Mouse (Mus musculus): ENCODE data around the gene Pank4.

The Pank4 gene

DNA sequence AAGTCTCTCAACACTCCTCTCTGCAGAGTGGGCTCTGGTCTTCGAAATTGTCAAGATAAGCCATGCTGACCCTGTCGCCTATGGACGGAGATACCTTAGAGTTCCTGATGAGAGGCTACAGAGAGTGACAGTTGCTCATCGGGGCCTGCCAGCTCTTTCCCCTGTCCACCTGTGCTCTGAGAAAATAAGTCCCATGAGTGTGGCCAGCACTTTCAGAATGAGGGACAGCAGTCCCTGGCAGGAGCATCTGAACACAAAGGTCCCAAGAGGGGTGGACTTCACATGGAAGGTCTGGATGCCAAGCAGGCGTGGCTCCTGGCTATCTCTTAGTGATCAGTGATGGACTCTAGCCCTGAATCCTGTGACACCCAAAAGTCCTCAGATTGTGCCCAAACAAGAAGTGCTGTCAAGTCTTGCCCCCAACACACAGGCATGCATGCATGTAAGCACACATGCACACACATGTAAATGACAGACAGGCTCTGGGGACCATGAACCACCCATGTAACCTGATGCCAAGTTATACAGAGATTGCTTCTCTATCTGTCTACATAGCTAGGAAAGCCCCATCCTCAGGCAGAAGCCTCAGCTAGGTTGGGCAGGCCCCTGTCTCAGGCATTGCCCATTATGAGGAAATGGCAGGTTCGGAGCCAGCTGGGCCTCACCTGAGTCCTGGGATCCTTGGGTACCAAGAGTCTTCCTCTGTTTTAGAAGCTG lies 20.4 kb upstream of the Pank4 start:
- DNase-seq (ENCODE audit: low read depth, low spot score) = no peak

DNA sequence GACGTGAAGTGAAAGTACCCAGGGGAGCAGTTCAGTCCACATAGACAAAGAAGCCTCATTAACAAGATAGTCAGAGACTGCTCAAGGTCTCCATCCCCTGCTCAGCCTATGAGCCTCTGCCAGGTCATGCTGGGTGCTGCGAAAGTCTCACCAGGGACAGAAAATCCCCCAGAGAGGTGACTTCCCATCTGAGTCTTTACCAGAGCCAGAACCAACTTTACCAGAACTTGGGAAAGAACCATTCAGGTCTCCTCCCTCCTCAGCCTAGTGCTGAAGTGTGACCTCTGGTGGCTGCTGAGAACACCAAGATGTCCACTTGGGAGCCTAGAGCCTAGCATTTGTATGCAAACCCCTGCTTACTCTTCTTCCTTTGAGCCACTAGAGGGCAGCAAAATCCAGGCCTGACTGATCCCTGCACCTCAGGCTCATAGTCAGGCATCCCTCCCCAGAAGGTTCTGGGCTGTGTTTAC lies 19.8 kb upstream of the Pank4 start:
- peak; percentile 76 for DNase-seq (ENCODE audit: low read depth, low spot score)

DNA sequence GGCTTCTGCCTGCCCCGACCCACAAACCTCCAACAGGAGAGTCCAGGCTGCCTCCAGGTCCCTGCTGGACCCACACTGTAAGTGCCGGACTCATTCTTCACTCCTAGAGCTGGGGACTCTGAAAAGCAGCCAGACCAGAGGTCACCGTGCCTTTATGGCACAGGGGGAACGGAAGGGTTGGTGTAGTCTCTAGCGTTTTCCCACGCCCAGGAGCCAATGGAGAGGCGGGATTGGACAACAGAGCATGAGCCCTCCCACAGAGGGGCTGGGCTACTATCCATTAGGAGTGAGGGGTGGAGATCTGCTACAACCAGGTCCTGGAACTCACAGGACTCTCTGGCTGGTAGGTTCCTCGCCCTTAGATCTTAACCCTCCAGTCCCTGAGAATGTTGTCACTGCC lies 17.6 kb upstream of the Pank4 start:
- no peak for DNase-seq (ENCODE audit: low read depth, low spot score)

- peak; percentile 61 for DNase-seq (ENCODE audit: low read depth, low spot score)
Measured at GRCm38 (mm10) chr4:154948066-154948939, 15.6 kb upstream of the Pank4 start.

- DNase-seq (ENCODE audit: low read depth, low spot score) = no peak
Measured at GRCm38 (mm10) chr4:154948940-154949588, 14.9 kb upstream of the Pank4 start.

DNA sequence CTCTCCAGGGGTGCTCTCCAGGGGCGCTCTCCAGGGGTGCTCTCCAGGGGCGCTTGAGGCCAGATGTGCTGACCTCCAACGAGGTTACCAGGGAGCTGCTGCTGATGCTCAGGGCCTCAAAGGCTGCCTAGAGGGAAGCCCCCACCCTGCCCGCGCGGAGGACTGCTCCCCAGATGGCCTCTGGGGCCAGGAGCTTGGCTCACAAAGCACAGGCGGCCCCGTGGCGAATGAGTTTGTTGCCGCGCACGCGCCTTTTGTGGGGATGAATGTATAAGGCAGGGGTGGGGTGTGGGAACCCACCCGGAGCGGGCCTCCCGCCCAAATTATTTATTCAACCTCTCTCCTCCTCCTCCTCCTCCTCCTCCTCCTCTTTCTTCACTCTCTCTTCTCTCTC lies 14.3 kb upstream of the Pank4 start:
- DNase-seq (ENCODE audit: low read depth, low spot score) = no peak

DNA sequence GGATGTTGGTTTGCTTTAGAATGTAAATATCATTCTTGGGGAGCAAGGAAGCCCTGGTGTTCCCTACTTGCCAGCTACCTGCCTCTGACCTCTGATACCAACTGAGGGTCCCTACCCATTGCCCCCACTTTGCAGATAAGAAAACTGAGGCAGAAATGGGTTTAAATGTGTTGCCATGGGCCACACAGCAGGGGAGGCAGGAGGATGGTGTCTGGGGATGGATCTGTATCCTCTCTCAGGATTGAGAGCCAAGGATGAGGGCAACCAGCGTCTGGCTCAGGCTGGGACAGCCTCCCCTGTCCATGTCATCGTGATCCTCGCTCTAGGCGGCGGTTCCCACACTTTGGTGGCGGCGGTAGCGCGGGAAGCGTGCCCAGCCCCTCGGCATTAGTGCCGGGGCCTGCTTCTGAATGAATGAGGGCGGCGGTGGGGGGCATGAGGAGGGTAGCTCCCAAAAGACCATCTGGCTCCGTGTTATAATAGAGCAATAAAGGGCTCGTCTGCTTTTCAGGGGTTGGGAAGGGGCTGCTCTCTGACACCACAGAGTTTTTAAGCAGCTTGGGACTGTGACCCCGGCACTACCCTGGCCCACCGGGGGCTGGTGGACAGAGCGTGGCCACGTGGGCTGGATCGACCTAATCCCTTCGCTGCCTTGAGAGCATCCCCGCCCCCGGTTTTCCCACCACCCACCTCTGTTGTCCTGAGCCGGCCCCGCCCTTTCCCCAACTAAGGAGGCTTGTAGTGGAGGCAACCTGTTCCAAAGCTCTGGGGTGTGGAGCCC lies 11.3 kb upstream of the Pank4 start:
- DNase-seq (ENCODE audit: low read depth, low spot score) = no peak

GRCm38 (mm10) chr4:154956604-154957003 lies 7.3 kb upstream of the Pank4 start:
- no peak for DNase-seq (ENCODE audit: low read depth, low spot score)

GRCm38 (mm10) chr4:154957289-154957993 lies 6.5 kb upstream of the Pank4 start:
- no peak for DNase-seq (ENCODE audit: low read depth, low spot score)

- DNase-seq (ENCODE audit: low read depth, low spot score) = peak; percentile 69
Measured at GRCm38 (mm10) chr4:154958171-154958570, 5.8 kb upstream of the Pank4 start.

GRCm38 (mm10) chr4:154958621-154959020 lies 5.3 kb upstream of the Pank4 start:
- DNase-seq (ENCODE audit: low read depth, low spot score) = no peak

DNA sequence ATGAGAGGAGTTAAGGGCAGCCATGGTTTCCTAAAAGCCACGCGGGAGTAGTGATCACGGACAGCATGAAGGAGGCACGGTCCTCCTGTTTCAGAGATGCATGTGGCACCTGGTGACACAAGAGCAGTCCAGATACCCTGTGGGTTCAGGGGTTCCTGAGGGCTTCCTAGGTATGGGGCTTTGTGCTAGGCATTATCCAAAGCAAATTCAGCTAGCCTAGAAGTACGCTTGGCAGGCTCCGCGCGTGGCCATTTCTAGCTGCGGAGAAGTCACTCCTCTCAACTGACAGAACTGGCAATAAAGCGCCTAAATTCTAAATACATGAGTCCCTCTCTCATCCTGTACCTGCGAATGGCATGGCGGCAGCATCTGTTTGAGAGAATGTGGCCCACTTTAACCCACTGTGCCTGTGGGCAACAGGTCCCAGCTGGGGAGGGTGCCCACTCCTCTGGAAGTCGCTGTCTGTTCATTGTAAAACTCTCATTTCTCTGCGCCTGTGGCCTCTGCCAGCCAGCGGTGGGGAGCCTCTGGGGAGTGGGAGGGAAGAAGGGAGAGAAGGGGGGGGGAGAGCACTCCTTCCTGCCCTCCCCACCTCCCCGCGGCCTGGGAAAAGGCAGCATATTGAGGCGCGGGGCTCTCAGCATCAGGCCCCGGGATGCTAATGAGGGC lies 3.8 kb upstream of the Pank4 start:
- no peak for DNase-seq (ENCODE audit: low read depth, low spot score)

DNA sequence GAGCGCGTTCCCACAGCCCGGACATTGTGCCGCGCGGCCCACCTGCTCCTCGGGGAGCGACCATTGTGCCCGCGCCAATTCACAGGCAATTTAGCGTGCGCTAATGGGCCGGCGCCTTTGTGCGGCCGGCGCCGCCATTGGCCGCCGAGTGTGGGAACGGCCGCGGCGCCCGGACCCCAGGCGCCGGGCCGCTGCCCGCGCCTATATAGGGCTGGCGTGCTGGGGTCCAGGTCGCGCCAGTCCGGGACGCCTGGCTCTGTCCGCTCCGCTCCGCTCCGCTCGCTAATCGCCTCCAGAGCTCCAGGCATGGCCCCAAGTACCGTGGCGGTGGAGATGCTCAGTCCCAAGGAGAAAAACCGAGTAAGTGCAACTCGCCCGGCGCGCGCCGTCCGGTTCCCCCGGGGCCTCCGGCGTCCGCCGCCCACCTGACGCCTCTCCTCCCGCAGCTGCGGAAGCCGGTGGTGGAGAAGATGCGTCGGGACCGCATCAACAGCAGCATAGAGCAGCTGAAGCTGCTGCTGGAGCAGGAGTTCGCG lies 3.2 kb upstream of the Pank4 start, which contains the start of gene Hes5:
TSS of gene Hes5 (plus strand) at position 234 of the 536 bp plus-strand sequence.
- DNase-seq (ENCODE audit: low read depth, low spot score) = no peak

DNA sequence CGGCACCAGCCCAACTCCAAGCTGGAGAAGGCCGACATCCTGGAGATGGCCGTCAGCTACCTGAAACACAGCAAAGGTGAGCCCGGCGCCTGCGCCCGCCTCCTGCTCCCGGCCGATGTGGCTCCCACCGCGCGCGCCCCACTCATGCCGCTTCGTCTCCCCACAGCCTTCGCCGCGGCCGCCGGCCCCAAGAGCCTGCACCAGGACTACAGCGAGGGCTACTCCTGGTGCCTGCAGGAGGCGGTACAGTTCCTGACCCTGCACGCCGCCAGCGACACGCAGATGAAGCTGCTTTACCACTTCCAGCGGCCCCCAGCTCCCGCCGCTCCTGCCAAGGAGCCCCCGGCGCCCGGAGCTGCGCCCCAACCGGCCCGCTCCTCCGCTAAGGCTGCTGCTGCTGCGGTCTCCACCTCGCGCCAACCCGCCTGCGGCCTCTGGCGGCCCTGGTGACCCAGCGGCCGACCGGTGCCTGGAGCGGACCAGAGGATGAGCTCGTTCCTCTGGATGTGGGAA lies 2.6 kb upstream of the Pank4 start:
- no peak for DNase-seq (ENCODE audit: low read depth, low spot score)

DNA sequence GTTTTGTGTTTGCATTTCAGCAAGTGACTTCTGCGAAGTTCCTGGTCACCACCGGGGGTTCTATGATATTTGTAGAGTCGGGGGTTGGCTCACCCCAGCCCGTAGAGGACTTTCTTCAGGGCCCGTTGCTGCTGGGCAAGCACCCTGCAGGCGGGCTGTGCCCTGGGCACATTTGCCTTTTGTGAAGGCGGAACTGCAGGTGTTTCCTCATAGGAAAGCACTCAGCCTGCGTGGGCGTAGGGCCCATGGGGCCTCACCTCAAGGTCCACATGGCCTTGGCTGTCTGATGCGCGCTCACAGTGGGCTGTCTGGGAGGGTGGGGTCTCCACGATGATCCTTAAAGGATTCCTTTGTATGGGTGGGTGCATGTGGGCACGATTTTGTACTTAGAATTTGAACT lies 2.0 kb upstream of the Pank4 start:
- DNase-seq (ENCODE audit: low read depth, low spot score) = no peak

- DNase-seq (ENCODE audit: low read depth, low spot score) = no peak
Measured at GRCm38 (mm10) chr4:154962683-154963082, 1.2 kb upstream of the Pank4 start.

GRCm38 (mm10) chr4:154963190-154963836 lies 610 bp upstream of the Pank4 start:
- no peak for DNase-seq (ENCODE audit: low read depth, low spot score)

- no peak for DNase-seq (ENCODE audit: low read depth, low spot score)
Measured at GRCm38 (mm10) chr4:154964581-154965235, 785 bp downstream of the Pank4 start.

- DNase-seq (ENCODE audit: low read depth, low spot score) = no peak
Measured at GRCm38 (mm10) chr4:154965856-154966255, 1.9 kb downstream of the Pank4 start.
